In the genomic region with DNA sequence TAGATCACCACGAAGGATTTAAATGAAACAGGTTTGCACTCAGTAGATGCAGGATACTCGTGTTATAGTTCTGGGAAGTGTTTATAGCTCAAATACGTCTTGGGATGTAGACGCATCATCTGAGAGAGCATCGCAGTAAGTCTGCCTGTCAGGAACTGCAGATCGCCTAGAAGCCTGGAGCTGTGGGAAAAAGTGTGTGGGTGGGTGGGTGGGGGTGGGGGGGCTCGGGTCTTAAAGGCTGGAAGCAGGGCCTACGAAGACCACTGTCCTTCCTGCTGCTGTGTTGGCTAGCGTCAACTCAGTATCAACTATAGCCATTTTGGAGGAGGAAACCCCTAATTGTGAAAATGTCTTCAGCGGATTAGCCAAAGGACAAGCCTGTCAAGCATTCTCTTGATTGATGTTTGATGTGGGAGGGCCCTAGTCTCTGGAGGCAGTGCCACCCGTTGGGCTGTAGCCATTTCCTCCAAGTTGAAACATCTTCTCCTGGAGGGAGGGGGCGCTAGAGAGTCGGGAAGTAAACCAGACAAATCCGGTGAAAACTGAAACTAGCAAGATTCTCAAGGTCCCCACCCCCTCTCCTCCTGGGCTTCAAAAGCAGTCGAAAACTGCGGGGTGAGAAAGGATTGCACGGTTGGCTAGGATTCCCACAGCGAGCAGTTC, we compare ENCODE assay signal across 8 mouse cellular contexts. TPM values are rescaled to one million over a fixed set of nuclear protein-coding genes. Genes with fewer than 3 reads are reported as not detected.
DNase-seq lines count a peak whose midpoint lies in the region; ATAC-seq and TF ChIP-seq lines count a peak whose summit lies in the region.

A gene (plus strand): TSS at position 585 of the 663 bp plus-strand sequence.

- WGBS in heart, embryonic 10.5 days: 28% methylated on average over 18 of the region's 18 CpGs
- WGBS in kidney, embryonic 14.5 days: 28% methylated on average over 18 of the region's 18 CpGs
- 28% methylated on average over 18 of the region's 18 CpGs for WGBS in limb, embryonic 14.5 days
- WGBS in midbrain, embryonic 16.5 days: 27% methylated on average over 18 of the region's 18 CpGs

- H3K27me3 ChIP-seq in heart, embryonic 10.5 days (ENCODE audit: insufficient read depth, poor library complexity, severe bottlenecking): no peaks in the 10 kb centered on the region
- no peaks in the 10 kb centered on the region for H3K27me3 ChIP-seq in kidney, embryonic 14.5 days (ENCODE audit: control insufficient read depth, insufficient read depth, low read length)
- no peaks in the 10 kb centered on the region for H3K27me3 ChIP-seq in limb, embryonic 14.5 days (ENCODE audit: control insufficient read depth, insufficient read depth, low read length)
- no peaks in the 10 kb centered on the region for H3K27me3 ChIP-seq in midbrain, embryonic 16.5 days (ENCODE audit: control insufficient read depth, insufficient read depth, low read depth, low read length)

- no peak within 1 kb of the TSS for H3K27ac ChIP-seq in embryonic fibroblast, embryonic 13.5 days (ENCODE audit: insufficient read depth, low read length)
- peak within 1 kb of the TSS; percentile 88 for H3K27ac ChIP-seq in heart, embryonic 10.5 days
- H3K27ac ChIP-seq in kidney, embryonic 14.5 days (ENCODE audit: low read depth, low read length): 0 out of 2 replicates have a peak within 1 kb of the TSS, but pooled peaks have one; percentile 43
- H3K27ac ChIP-seq in limb, embryonic 14.5 days (replicated peaks; ENCODE audit: low read depth, low read length): 0 out of 2 replicates have a peak within 1 kb of the TSS, but pooled peaks have one; percentile 46
- no peak within 1 kb of the TSS for H3K27ac ChIP-seq in midbrain, embryonic 16.5 days (ENCODE audit: low read length)

- peak within 1 kb of the TSS; percentile 25 for H3K4me3 ChIP-seq in embryonic fibroblast, embryonic 13.5 days (ENCODE audit: insufficient read depth, low read length)
- H3K4me3 ChIP-seq in heart, embryonic 10.5 days: peak within 1 kb of the TSS; percentile 54
- peak within 1 kb of the TSS; percentile 29; the same call in 1 of the 2 replicates for H3K4me3 ChIP-seq in kidney, embryonic 14.5 days (ENCODE audit: low read length)
- H3K4me3 ChIP-seq in limb, embryonic 14.5 days (replicated peaks; ENCODE audit: low read length): peak within 1 kb of the TSS; percentile 24
- 0 out of 2 replicates have a peak within 1 kb of the TSS, but pooled peaks have one; percentile 9 for H3K4me3 ChIP-seq in midbrain, embryonic 16.5 days (ENCODE audit: low read depth, low read length)

- peak; percentile 32 for DNase-seq in 3T3-L1 (ENCODE audit: low read depth, low spot score)
- peak; percentile 94 for DNase-seq in brain, adult 2 months (ENCODE audit: low read depth, low spot score)
- peak; percentile 90 for DNase-seq in heart, embryonic 10.5 days (ENCODE audit: low spot score)
- peak; percentile 77 for DNase-seq in limb, embryonic 14.5 days (ENCODE audit: low spot score)
- DNase-seq in spleen, postnatal 10 days (ENCODE audit: low spot score in 2 of 2): peak; percentile 65 to 86

- H3K4me2 ChIP-seq in kidney, embryonic 14.5 days (replicated peaks; ENCODE audit: low read depth, low read length): peak within 1 kb of the TSS; percentile 39
- peak within 1 kb of the TSS; percentile 42 for H3K4me2 ChIP-seq in limb, embryonic 14.5 days (replicated peaks; ENCODE audit: low read depth, low read length, severe bottlenecking)
- peak within 1 kb of the TSS; percentile 20; the same call in 1 of the 2 replicates for H3K4me2 ChIP-seq in midbrain, embryonic 16.5 days (ENCODE audit: low read length)

- peak; percentile 92 for ATAC-seq in kidney, embryonic 14.5 days (ENCODE audit: low FRiP score, low TSS enrichment)
- peak; percentile 65; the same call in 1 of the 2 replicates for ATAC-seq in limb, embryonic 14.5 days (ENCODE audit: low FRiP score, low read depth)
- ATAC-seq in midbrain, embryonic 16.5 days: peak; percentile 60; the same call in 1 of the 2 replicates

- H3K9ac ChIP-seq in kidney, embryonic 14.5 days (ENCODE audit: low read depth, low read length): peak within 1 kb of the TSS; percentile 35; the same call in 1 of the 2 replicates
- peak within 1 kb of the TSS; percentile 52 for H3K9ac ChIP-seq in limb, embryonic 14.5 days (ENCODE audit: low read depth, low read length, severe bottlenecking)
- no peak within 1 kb of the TSS for H3K9ac ChIP-seq in midbrain, embryonic 16.5 days (ENCODE audit: low read depth, low read length)

- peak; percentile 26; the same call in 1 of the 2 replicates for TF ChIP-seq POLR2A in embryonic fibroblast, embryonic 13.5 days (IDR thresholded peaks at IDR 0.05; ENCODE audit: low read depth, low read length)
- no peak for TF ChIP-seq POLR2A in limb, embryonic 14.5 days (IDR thresholded peaks at IDR 0.05; ENCODE audit: borderline replicate concordance, extremely low read depth, insufficient read depth, insufficient read length)

- H3K9me3 ChIP-seq in heart, embryonic 10.5 days: no peaks in the 10 kb centered on the region
- no peaks in the 10 kb centered on the region for H3K9me3 ChIP-seq in kidney, embryonic 14.5 days (ENCODE audit: control insufficient read depth, low read length)
- no peaks in the 10 kb centered on the region for H3K9me3 ChIP-seq in limb, embryonic 14.5 days (ENCODE audit: control insufficient read depth, low read length)
- H3K9me3 ChIP-seq in midbrain, embryonic 16.5 days (replicated peaks; ENCODE audit: control insufficient read depth, low read length, poor library complexity, severe bottlenecking): no peaks in the 10 kb centered on the region

- no peak for TF ChIP-seq CTCF in embryonic fibroblast, embryonic 13.5 days (IDR thresholded peaks at IDR 0.05; ENCODE audit: borderline replicate concordance, insufficient read depth, low read length)

- no peaks in the 10 kb centered on the region; the same call in 1 of the 2 replicates for H3K36me3 ChIP-seq in heart, embryonic 10.5 days
- H3K36me3 ChIP-seq in kidney, embryonic 14.5 days (ENCODE audit: control insufficient read depth, insufficient read depth, low read length): no peaks in the 10 kb centered on the region
- no peaks in the 10 kb centered on the region for H3K36me3 ChIP-seq in limb, embryonic 14.5 days (ENCODE audit: control insufficient read depth, insufficient read depth, low read length)
- no peaks in the 10 kb centered on the region for H3K36me3 ChIP-seq in midbrain, embryonic 16.5 days (ENCODE audit: control insufficient read depth, insufficient read depth, low read length)

- no peaks in the 10 kb centered on the region for H3K4me1 ChIP-seq in embryonic fibroblast, embryonic 13.5 days (ENCODE audit: control insufficient read depth, insufficient read depth, low read length)
- no peaks in the 10 kb centered on the region for H3K4me1 ChIP-seq in heart, embryonic 10.5 days
- H3K4me1 ChIP-seq in kidney, embryonic 14.5 days (ENCODE audit: control insufficient read depth, insufficient read depth, low read length): peaks cover 5% of the 10 kb centered on the region; the same call in 1 of the 2 replicates
- H3K4me1 ChIP-seq in limb, embryonic 14.5 days (ENCODE audit: control insufficient read depth, insufficient read depth, low read length): 0 out of 2 replicates have a peak, but pooled peaks cover 4% of the 10 kb centered on the region
- H3K4me1 ChIP-seq in midbrain, embryonic 16.5 days (ENCODE audit: control insufficient read depth, insufficient read depth, low read length): no peaks in the 10 kb centered on the region

RNA-seq across cellular contexts. Expression of the gene that starts here (rescaled TPM):
- 5.8 and 6.6 TPM in 2 replicates for polyA plus RNA-seq in embryonic fibroblast, embryonic 13.5 days (2011; ENCODE audit: insufficient read length, low read depth, missing spikeins)
- 8.1 and 9.1 TPM in 2 replicates for polyA plus RNA-seq in heart, embryonic 10.5 days (2016; fragmentation: Nextera tagmentation; extraction: Ambion mirVana)
- polyA plus RNA-seq in kidney, embryonic 14.5 days (2014; fragmentation: Nextera tagmentation; extraction: Ambion mirVana): 8.0 and 9.0 TPM in 2 replicates
- 10.6 and 11.6 TPM in 2 replicates for polyA plus RNA-seq in limb, embryonic 14.5 days (2012; rRNA removed)
- 6.9 and 8.7 TPM in 2 replicates for polyA plus RNA-seq in limb, embryonic 14.5 days (2014; fragmentation: Nextera tagmentation; extraction: Ambion mirVana)
- 11.4 and 12.8 TPM in 2 replicates for polyA plus RNA-seq in midbrain, embryonic 16.5 days (2015; fragmentation: Nextera tagmentation; extraction: Ambion mirVana)

Comparison
In these comparisons a context has a peak if more than half of its experiments do, and no peak if none do; other contexts are left out.
1. DNase-seq: peak in every context shown above with its lines; median percentile 94 in brain, adult 2 months; 90 in heart, embryonic 10.5 days; 77 in limb, embryonic 14.5 days; 76 in spleen, postnatal 10 days; 32 in 3T3-L1.
2. H3K27ac ChIP-seq: peak in heart, embryonic 10.5 days (single experiment), kidney, embryonic 14.5 days (single experiment) and limb, embryonic 14.5 days (single experiment); none in embryonic fibroblast, embryonic 13.5 days (single experiment) and midbrain, embryonic 16.5 days (single experiment).
3. Peak in every context shown above with its lines, with median percentiles within 50 percentile points of each other: H3K4me3 ChIP-seq, ATAC-seq and H3K4me2 ChIP-seq.